Comparison of ENCODE assay signal across 12 mouse cellular contexts in the genomic region with DNA sequence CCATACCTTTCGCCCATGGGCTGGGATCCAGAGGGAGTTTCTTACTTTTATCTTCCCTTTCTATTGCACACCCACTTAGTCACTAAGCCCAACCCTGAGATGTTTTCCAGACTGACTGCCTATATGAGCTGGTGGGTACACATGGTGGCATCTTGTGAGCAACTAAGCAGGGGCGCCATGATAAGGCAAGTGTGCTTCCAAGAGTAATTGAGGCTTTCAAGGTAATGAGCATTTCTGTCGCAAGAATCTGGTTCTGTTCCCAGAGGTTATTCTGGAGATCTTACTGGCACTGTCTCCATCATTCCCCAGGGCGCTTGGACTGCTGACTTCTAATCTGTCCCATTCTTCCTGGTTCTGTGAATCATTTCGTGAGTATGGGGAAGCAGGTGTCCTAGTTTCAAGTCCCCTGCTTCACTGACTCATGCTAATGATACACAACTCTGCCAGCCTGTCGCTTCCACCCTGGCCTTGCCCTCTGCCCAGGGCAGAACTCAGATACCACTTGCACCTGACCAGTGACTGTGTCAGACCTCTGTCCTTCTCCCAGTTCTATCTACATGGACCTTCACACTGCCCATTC. TPM values are rescaled to one million over a fixed set of nuclear protein-coding genes. Genes with fewer than 3 reads are reported as not detected.
DNase-seq lines count a peak whose midpoint lies in the region; ATAC-seq and TF ChIP-seq lines count a peak whose summit lies in the region.
"Had no signal": no experiment of that assay in that cellular context is flagged by ENCODE, and none has a peak within 500 bp of the region (broad histone marks: within the 10 kb centered on the region; RNA-seq: fewer than 3 reads in every experiment).

No protein-coding gene starts in this region.

- ATAC-seq in intestine, postnatal 0 days = peak; percentile 91

- H3K27ac ChIP-seq in cerebellum, adult 2 months (ENCODE audit: insufficient read depth, low read length) = no peak overlapping the region
- peak overlapping the region; percentile 89 for H3K27ac ChIP-seq in intestine, postnatal 0 days (ENCODE audit: low read depth, low read length)
- H3K27ac ChIP-seq: hindbrain, embryonic 13.5 days; macrophage had no signal

- no peaks in the 10 kb centered on the region for H3K27me3 ChIP-seq in cerebellum, adult 2 months (ENCODE audit: control insufficient read depth, insufficient read depth, low read length)
- no peaks in the 10 kb centered on the region for H3K27me3 ChIP-seq in intestine, postnatal 0 days (replicated peaks; ENCODE audit: control insufficient read depth, insufficient read depth, low read length)
- H3K27me3 ChIP-seq: hindbrain, embryonic 13.5 days had no signal

- WGBS in cerebellum, adult 2 months = 47% methylated on average over 6 of the region's 6 CpGs
- 49% methylated on average over 6 of the region's 6 CpGs for WGBS in intestine, postnatal 0 days

- TF ChIP-seq POLR2A in cerebellum, adult 2 months (IDR thresholded peaks at IDR 0.05; ENCODE audit: borderline replicate concordance, insufficient read depth, low read length) = no peak

- DNase-seq in cerebellum, adult 2 months = peak; percentile 29 to 57
- DNase-seq in cerebellum, adult 8-10 months = no peak
- peak; percentile 53 to 68 for DNase-seq in kidney, adult 8-10 months
- no peak for DNase-seq in kidney, adult 18-20 months
- DNase-seq in Muller cell, postnatal 12 days (ENCODE audit: inconsistent ontology term) = peak; percentile 74
- no peak for DNase-seq in yolk sac, embryonic 10.5 days (ENCODE audit: low spot score)
- DNase-seq in spleen, postnatal 14 days (ENCODE audit: low spot score in 2 of 2) = no peak
- DNase-seq: cerebellum, postnatal 36 days; thymus, adult 18-20 months had no signal

- H3K9me3 ChIP-seq in intestine, postnatal 0 days (ENCODE audit: control insufficient read depth) = no peaks in the 10 kb centered on the region
- H3K9me3 ChIP-seq: hindbrain, embryonic 13.5 days had no signal

- H3K36me3 ChIP-seq in intestine, postnatal 0 days (ENCODE audit: control insufficient read depth, insufficient read depth) = peaks cover 24% of the 10 kb centered on the region
- H3K36me3 ChIP-seq: hindbrain, embryonic 13.5 days had no signal

- H3K4me3 ChIP-seq in cerebellum, adult 2 months (replicated peaks; ENCODE audit: insufficient read depth, low read depth, low read length) = no peak overlapping the region
- H3K4me3 ChIP-seq in intestine, postnatal 0 days (ENCODE audit: low read depth, low read length) = no peak overlapping the region
- H3K4me3 ChIP-seq: hindbrain, embryonic 13.5 days had no signal

- no peak overlapping the region; the same call in 1 of the 2 replicates for H3K4me2 ChIP-seq in intestine, postnatal 0 days (replicated peaks; ENCODE audit: low read depth)
- H3K4me2 ChIP-seq: hindbrain, embryonic 13.5 days had no signal

- H3K4me1 ChIP-seq in cerebellum, adult 2 months (ENCODE audit: control insufficient read depth, insufficient read depth, low read length) = peaks cover 5% of the 10 kb centered on the region
- H3K4me1 ChIP-seq in intestine, postnatal 0 days (replicated peaks; ENCODE audit: control insufficient read depth, insufficient read depth, low read length) = peaks cover 22% of the 10 kb centered on the region

- no peak overlapping the region for H3K9ac ChIP-seq in intestine, postnatal 0 days (ENCODE audit: low read depth, low read length)
- H3K9ac ChIP-seq: hindbrain, embryonic 13.5 days had no signal

- no peak for TF ChIP-seq CTCF in cerebellum, adult 2 months (IDR thresholded peaks at IDR 0.05; ENCODE audit: borderline replicate concordance, insufficient read depth, low read depth, low read length)
- no peak for TF ChIP-seq CTCF in intestine, postnatal 0 days (IDR thresholded peaks at IDR 0.05; ENCODE audit: low read depth)

RNA-seq across cellular contexts. Expression of a gene that starts 31.3 kb away (rescaled TPM):
- polyA plus RNA-seq in cerebellum, adult 2 months (2012; rRNA removed) = 5.4 and 6.8 TPM in 2 replicates
- 0.48 and 0.53 TPM in 2 replicates for polyA plus RNA-seq in intestine, postnatal 0 days (2015; fragmentation: Nextera tagmentation; extraction: Ambion mirVana)

RNA-seq across cellular contexts. Expression of a gene that starts 34.1 kb away (rescaled TPM):
- polyA plus RNA-seq in cerebellum, adult 2 months (2012; rRNA removed) = 22.8 and 23.9 TPM in 2 replicates
- polyA plus RNA-seq in intestine, postnatal 0 days (2015; fragmentation: Nextera tagmentation; extraction: Ambion mirVana) = 203 and 216 TPM in 2 replicates

Comparison
In these comparisons a context has a peak if more than half of its experiments do, and no peak if none do; other contexts are left out.
1. DNase-seq: peak in cerebellum, adult 2 months (2 of 2), kidney, adult 8-10 months (2 of 2) and Muller cell, postnatal 12 days (single experiment); none in cerebellum, adult 8-10 months (single experiment), kidney, adult 18-20 months (single experiment), yolk sac, embryonic 10.5 days (single experiment) and spleen, postnatal 14 days (0 of 2).